Mouse (Mus musculus) WW6 (cell line): ENCODE measurements around the gene Gm40460.
"Not testable (repeated sequence)": the region's sequence is repeated elsewhere in the genome, so short reads cannot be mapped to it uniquely, and the experiment has no call there.

Experiments used
- DNase-seq: peaks from one replicate; pipeline ENCODE4 v3.0.0-alpha.2; 2013; ENCODE audit warnings: low read depth, low spot score

The Gm40460 gene

DNA sequence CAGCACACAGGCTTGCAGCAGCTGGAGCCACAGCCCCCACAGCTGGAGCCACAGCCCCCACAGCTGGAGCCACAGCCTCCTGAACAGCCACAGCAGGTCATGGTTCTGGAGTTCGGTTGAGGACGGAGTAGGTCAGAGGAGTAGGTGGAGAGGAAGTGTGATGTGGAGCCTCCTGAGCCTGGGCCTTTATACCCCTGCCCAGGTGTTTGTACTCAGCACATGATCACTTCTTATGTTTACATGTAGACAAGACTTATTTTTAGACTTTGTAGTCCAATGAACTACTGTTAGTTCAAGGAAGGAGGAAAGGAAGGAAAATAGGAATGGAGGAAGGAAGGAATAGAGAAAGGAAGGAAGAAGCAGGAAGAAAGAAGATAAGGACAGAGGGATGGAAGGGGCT is at the start of gene Gm40460:
TSS of gene Gm40460 (minus strand) at position 101 of the 400 bp plus-strand sequence.
- no peak for DNase-seq

DNA sequence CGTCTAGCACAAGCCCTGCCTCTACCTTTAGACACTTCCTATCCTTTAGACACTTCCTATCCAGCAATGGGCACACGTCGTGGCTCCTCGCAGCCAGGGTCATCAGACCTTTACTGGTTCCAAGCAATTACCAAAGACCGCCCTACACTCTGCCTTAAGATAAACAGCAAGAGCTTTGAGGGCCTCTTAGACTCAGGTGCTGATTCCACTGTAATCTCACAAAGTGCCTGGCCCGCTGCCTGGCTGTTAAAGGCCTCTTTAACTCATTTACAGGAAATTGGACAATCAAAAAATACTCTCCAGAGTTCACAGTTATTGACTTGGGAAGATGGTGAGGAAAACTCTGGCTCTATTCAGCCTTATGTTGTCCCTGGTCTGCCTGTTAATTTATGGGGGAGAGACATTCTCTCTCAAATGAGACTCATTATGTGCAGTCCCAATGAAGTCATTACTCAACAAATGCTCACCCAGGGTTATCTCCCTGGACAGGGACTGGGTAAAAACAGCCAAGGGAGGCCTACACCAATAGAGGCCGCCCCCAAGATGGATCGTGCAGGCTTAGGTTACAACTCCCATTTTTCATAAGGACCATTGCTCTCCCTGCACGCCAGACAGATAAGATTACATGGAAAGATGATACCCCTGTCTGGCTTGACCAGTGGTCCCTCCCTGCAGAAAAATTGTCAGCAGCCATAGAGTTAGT is 45.2 kb upstream of the Gm40460 start:
- DNase-seq: not testable (repeated sequence)

DNA sequence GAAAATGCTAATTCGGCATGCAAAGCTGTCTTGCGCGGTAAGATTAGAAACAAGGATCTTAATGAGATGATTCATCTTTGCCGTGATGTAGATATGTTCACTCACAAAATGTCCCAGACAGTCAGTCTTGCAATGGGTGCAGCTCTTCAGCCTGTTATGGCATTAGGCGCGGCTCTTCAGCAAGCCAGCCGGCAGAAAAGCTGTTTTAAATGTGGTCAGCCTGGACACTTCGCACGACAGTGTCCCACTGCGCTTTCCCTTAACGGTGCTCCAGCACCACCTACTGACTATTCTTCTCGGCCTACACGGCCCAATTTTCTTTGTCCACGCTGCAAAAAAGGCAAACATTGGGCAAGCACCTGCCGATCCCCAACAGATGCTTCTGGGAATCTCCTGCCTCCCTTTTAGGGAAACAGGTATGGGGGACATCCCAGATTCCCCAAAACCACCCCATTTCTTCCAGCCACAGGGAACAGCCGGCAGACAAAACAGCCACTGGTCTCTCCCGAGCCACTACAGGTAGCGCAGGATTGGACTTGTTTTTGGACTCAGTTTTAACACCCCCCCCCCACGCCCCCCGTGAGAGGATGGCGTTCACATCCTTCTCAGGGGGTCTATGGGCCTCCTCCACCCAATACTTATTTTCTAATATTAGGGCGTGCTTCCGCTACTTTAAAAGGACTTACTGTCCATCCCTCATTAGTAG is 44.4 kb upstream of the Gm40460 start:
- no peak for DNase-seq

DNA sequence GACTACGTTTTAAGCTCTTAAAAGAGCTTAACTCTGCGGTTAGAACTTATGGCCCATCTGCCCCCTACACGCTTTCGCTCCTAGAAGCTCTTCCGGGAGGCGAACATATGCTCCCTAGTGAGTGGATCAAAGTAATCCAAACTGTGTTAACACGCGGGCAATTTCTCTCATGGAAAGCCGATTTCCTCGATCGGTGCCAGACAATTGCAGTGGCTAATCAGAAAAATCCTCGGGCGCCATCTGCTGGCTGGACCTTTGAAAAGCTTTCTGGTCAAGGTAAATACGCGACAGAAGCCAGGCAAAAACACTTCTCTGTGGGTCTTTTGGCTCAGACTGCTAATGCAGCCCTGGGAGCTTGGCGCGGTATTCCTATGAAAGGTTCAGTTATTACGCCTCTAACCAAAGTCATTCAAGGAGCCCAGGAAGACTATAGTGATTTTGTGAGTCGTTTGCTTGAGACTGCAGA is 43.8 kb upstream of the Gm40460 start:
- DNase-seq: peak; percentile 72

DNA sequence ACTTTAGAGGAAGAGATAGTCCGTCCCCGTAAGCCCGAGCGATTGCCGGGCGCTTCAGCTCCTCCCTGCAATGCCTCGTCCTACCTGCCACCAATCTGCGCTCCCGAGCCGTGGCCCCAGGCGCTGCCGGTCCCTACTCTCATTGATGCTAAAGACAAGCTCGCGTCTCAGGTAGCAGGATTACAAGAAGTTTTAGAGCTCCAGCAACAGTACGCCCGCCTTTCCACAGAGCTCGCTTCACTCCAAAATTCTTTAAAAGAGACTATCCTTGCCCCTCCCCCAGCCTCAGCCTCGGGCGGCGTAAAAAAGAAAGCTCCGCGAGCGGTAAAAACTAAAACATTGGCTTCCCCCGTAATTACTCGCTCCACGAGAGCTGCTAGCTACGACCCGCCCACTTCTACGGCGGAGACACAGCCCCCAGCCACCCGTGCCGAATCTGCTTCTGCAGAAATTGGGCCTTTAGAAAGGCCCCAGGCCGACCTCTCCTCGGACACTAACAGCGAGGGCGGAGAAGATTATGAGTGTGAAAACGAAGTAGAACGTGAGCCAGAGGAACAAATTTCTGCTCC is 43.2 kb upstream of the Gm40460 start:
- DNase-seq: peak; percentile 60

DNA sequence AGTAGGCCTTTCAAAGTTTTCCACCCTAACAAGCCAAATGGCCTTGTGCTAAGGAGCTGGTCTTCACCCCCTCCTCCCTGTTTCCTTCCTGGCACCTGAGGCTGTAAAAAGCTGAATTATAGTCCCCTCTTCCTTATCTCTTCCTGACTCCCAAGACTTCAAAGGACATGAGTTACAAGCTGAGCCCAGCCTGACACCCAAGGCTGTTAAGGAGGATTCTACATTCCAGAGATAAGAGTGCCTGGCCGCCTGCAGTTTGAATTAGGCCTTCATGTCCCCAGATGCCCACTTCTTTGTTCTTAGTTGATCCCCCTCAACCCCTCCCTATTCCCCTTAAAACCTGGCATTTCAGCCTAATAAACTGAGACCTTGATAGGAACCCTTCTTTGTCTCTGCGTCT is 42.0 kb upstream of the Gm40460 start:
- DNase-seq: not testable (repeated sequence)

DNA sequence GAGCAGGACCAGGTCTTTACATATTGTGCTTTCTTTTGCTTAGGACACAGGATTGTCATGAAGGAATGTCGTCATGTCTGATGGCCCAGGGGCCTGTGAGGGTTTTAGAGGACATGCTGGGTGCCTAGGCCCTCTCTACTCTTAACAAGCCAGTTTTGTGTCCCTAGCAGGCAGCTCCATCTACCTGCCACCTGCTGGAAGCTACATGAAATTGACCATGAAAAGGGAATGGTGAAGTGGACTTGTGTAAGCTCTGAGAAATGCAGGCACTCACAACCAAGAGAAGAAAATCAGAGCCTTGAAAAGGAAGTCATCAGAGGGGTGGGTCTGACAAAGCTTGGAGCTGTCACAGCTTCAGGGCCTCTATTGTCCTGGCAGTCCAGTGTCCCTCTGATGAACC is 38.4 kb upstream of the Gm40460 start:
- not testable (repeated sequence) for DNase-seq

DNA sequence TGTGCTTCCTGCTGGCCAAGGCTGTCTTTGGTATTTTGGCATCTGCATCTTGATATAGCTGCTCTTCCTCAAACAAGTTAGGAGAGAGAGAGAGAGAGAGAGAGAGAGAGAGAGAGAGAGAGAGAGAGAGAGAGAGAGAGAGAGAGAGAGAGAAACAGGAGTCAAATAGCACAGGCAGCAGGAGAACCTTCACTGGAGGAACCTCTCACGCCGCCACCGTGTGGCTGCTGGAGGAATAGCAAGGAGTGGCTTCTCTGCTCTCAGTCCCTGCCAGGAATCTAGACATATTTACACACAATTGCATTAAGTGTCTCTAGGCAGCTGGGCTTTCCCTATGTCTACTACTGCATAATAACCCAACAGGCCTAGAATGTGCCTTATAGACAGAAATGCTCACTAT is 37.3 kb upstream of the Gm40460 start:
- DNase-seq: not testable (repeated sequence)

DNA sequence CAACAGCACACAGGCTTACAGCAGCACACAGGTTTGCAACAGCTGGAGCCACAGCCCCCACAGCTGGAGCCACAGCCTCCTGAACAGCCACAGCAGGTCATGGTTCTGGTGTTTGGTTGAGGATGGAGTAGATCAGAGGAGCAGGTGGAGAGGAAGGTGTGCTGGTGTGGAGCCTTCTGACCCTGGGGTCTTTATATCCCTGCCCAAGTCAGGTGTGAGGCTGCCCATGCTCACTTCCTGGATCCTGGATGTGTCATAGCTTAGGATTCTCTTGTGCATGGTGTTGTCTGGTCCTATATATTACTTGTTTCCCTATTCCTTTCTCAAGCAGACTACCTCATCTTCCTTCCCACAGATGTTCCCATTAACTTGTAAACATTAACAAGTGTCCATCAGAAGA is 33.4 kb upstream of the Gm40460 start, which contains the start of gene Gm4559:
TSS of gene Gm4559 (minus strand) at position 101 of the 400 bp plus-strand sequence.
- not testable (repeated sequence) for DNase-seq

DNA sequence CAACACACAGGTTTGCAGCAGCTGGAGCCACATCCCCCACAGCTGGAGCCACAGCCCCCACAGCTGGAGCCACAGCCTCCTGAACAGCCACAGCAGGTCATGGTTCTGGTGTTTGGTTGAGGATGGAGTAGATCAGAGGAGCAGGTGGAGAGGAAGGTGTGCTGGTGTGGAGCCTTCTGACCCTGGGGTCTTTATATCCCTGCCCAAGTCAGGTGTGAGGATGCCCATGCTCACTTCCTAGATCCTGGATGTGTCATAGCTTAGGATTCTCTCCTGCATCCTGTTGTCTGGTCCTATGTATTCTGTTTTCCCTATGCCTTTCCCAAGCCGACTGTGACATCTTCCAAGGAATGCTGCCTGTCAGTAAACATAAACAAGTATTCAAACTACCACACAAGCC is 17.4 kb upstream of the Gm40460 start, which contains the start of gene Gm2431:
TSS of gene Gm2431 (minus strand) at position 101 of the 400 bp plus-strand sequence.
- not testable (repeated sequence) for DNase-seq

DNA sequence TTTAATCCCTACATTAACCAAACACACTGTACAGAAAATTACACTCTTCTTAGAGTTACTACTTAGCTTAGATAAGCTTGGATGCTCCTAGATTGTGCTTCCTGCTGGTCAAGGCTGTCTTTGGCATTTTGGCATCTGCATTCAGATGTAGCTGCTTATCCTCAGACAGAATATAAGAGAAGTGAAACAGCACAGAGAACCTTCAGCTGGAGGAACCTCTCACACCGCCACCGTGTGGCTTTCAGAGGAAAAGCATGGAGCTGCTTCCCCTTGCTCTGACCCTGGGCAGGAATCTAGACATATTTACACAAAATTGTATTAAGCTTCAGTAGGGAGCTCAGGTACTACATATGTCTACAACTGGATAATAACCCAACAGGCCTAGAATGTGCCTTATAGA is 14.6 kb upstream of the Gm40460 start:
- DNase-seq: no peak

DNA sequence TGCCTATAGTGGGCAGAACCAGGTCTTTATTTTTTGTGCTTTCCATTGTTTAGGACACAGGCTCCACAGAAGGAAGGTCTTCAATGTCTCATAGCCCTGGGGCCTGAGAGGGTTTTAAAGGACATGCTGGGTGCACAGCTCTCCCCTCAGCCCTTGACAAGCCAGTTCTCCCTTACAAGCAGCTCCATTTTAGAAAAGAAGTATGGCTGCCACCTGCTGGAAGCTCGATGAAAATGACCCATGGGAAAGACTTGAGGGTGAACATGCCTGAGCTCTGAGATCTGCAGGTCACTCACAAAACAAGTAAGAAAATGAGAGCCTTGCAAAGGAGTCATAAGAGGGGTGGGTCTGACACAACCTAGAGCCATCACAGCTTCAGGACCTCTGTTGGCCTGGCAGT is 8.9 kb upstream of the Gm40460 start:
- DNase-seq: no peak

DNA sequence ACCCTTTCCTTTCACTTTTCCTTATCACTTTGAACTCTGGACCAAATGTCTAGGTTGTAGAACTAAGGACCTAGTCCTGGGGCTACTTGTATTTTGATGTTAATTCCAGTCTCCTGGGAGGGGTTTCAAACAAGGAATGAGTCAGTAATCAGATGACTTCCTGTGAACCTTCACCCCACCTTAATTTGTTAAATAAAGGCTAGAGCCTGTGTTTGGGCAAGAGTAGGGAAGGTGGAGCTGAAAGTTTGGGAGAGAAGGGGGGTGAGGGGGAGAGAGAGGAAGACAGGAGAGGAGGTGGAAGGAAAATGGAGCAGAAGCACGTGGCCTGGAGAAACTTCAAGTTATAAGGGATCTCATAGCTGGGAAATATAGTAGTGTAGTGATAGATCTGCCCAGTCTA is 9.3 kb downstream of the Gm40460 start:
- peak; percentile 47 for DNase-seq

DNA sequence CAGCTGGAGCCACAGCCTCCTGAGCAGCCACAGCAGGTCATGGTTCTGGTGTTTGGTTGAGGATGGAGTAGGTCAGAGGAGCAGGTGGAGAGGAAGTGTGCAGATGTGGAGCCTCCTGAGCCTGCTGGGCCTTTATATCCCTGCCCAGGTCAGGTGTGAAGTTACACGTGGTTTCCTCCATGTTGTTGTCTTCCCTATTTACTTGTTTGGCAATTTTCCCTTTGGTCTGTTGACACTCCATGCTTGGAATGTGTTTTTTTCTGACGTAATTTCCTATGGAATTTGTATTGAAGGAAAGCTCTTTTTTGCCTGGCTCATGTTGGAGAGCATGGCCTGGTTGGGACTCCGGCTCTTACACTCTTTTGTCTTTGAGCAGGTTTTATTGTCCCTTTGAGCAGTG is 11.0 kb downstream of the Gm40460 start, which contains the start of gene Krtap5-5:
TSS of gene Krtap5-5 (minus strand) at position 101 of the 400 bp plus-strand sequence.
- not testable (repeated sequence) for DNase-seq

DNA sequence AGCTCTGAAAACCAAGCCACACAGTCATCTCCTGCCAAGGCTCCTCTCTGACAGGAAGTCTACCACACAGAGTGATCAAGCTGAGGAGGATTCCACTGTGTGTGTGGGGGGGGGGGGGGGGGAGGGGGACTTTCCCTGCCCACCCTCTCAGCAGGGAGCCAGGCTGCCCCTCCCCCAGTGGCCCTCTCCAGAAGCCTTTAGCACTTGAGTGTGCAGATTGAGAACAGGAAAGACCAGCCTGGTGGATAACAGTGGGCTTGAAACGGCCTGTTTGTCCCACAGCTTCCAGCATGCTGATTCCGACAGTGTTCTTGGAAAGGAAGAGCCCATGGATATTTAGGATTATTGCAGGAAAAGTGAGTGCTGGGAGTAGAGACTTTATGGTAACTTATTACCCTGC is 16.4 kb downstream of the Gm40460 start:
- DNase-seq: no peak

DNA sequence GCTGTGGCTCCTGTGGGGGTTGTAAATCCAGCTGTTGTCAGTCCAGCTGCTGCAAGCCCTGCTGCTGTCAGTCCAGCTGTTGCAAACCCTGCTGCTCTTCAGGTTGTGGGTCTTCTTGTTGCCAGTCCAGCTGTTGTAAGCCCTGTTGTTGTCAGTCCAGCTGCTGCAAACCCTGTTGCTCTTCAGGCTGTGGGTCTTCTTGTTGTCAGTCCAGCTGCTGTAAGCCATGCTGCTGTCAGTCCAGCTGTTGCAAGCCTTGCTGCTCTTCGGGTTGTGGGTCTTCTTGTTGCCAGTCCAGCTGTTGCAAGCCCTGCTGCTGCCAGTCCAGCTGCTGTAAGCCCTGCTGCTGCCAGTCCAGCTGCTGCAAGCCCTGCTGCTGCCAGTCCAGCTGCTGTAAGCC is 28.7 kb downstream of the Gm40460 start:
- DNase-seq: not testable (repeated sequence)

DNA sequence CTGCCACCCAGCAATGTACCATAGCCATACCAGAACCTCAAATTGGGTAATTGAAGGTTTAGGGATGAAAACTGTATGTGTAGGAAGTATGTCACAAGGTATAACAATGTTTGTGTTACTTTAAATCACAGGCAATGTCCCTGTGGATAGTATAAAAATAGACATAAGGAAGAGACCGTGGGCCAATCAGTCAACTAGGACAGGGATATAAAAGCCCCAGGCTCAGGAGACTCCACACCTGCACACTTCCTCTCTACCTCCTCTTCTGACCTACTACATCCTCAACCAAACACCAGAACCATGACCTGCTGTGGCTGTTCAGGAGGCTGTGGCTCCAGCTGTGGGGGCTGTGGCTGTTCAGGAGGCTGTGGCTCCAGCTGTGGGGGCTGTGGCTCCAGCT is 29.3 kb downstream of the Gm40460 start, which contains the start of gene Gm7579:
TSS of gene Gm7579 (plus strand) at position 301 of the 400 bp plus-strand sequence.
- no peak for DNase-seq

DNA sequence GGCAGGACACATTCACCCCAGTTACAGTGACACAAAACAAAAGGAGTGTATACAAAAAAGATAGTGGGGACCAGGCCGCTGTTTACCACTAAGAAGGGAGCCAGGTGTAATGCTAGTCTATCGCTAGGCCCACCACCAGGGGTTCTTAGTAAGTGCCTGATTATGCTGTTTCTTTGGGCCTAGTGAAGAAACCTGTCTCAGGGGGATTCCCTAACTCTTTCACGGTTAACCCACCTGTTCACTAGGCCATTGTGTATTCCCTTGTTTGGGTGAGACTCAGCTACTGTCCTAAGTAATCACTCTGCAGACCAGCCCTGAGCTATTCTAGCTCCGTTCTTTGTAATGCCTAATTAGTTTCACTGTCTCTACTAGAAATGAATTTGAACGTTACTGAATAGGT is 34.0 kb downstream of the Gm40460 start:
- DNase-seq: not testable (repeated sequence)

DNA sequence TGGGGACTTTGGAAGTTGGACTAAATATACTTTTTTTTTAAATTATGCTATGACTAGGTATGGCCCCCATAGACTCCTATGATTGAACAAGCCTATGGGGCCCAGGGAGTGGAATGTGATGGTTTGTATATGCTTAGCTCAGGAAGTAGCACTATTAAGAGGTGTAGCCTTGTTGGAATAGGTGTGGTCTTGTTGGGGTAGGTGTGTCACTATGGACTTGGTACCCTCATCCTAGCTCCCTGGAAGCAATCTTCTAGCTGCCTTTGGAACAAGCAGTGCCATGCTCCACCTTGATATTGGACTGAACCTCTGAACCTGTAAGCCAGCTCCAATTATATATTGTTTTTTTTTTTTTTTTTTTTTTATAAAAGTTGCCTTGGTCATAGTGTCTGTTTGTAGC is 35.4 kb downstream of the Gm40460 start:
- DNase-seq: no peak

DNA sequence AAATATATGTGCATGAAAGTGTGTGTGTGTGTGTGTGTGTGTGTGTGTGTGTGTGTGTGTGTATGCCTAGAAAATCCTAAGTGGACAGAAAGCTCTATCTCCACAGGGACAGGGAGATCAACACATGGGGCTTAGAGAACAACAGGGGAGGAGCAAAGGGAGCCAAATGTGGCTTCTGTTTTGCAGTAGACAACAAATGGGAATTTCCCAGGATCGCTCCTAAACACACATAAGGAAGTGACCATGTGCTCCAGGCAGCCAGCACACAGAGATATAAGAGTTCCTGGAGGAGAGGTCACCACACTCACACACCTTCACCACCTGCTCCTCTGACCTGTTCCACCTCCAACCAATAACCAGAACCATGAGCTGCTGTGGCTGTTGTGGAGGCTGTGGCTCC is 39.8 kb downstream of the Gm40460 start, which contains the start of gene Krtap5-3:
TSS of gene Krtap5-3 (plus strand) at position 301 of the 400 bp plus-strand sequence.
- DNase-seq: no peak

DNA sequence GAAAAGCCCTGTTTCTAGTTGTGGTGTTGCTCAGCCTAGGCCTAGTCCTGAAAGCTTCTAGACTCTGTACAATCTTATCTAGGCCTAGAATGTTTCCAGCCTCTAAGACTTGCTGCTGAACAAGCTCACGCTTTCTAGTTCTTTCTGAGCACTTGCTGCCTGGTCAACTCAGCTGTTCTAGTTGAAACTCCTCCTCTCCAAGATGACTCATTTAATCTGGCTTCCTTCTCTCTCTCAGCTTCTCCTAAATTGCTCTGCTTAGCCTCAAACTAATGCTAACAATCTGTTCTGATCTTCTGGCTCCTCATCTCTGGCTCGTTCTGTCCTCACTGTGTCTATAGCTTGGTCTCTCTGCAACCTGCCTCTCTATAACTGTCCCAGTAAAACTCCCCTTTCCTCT is 42.1 kb downstream of the Gm40460 start:
- no peak for DNase-seq
